Mouse (Mus musculus) midbrain, embryonic 16.5 days (tissue): ENCODE data around the gene Klc1. TPM values are rescaled to one million over a fixed set of nuclear protein-coding genes. Genes with fewer than 3 reads are reported as not detected.

ENCODE experiments used
- ATAC-seq: fragments of 200-750 bp; cut with Nextera tagmentation; 2 replicates; pipeline ENCODE4 v1.8.0; 2017; ENCODE audit warnings: moderate TSS enrichment
- H3K27ac ChIP-seq: fragments of 300-500 bp; sonication (generic); 2 replicates; pipeline ENCODE4 v1.5.1; 2014; ENCODE audit warnings: mild to moderate bottlenecking, low read length, mixed read lengths
- H3K27me3 ChIP-seq: fragments of 300-500 bp; sonication (generic); 2 replicates; pipeline ENCODE4 v1.6.1; 2014; ENCODE audit warnings: low read depth, low read length, mixed read lengths; ENCODE audit not compliant: control insufficient read depth, insufficient read depth
- H3K36me3 ChIP-seq: fragments of 300-500 bp; sonication (generic); 2 replicates; pipeline ENCODE4 v1.6.1; 2014; ENCODE audit warnings: mild to moderate bottlenecking, low read length, moderate library complexity, mixed read lengths; ENCODE audit not compliant: control insufficient read depth, insufficient read depth
- H3K4me1 ChIP-seq: fragments of 300-500 bp; sonication (generic); 2 replicates; pipeline ENCODE4 v1.6.1; 2014; ENCODE audit warnings: mild to moderate bottlenecking, low read length, mixed read lengths; ENCODE audit not compliant: control insufficient read depth, insufficient read depth
- H3K4me2 ChIP-seq: fragments of 300-500 bp; sonication (generic); 2 replicates; pipeline ENCODE4 v1.6.1; 2014; ENCODE audit warnings: mild to moderate bottlenecking, low read length, mixed read lengths
- H3K4me3 ChIP-seq: fragments of 300-500 bp; sonication (generic); 2 replicates; pipeline ENCODE4 v1.5.1; 2014; ENCODE audit warnings: low read depth, mild to moderate bottlenecking, low read length, moderate library complexity, mixed read lengths
- H3K9ac ChIP-seq: fragments of 300-500 bp; sonication (generic); 2 replicates; pipeline ENCODE4 v1.6.1; 2014; ENCODE audit warnings: low read depth, low read length, mixed read lengths
- H3K9me3 ChIP-seq: fragments of 300-500 bp; sonication (generic); replicated peaks from 2 replicates; pipeline ENCODE4 v1.6.1; 2014; ENCODE audit warnings: mild to moderate bottlenecking, low read length, mixed read lengths; ENCODE audit not compliant: control insufficient read depth, poor library complexity, severe bottlenecking
- WGBS: fragments of 180-500 bp; shearing (Covaris S2); extraction: QIAGEN DNeasy Blood & Tissue Kit; methylation state at CpG from one replicate; pipeline ENCODE4 v1.1.7; 2014; 5-methylcytosine and 5-hydroxymethylcytosine counted together
- polyA plus RNA-seq: library from polyadenylated mRNA; unstranded; fragments of >200 nt; fragmentation: Nextera tagmentation; extraction: Ambion mirVana; gene quantifications from 2 replicates; pipeline ENCODE4 v1.2.1, GENCODE M21; 2015

Klc1 gene
- polyA plus RNA-seq, 1 experiment from 2014 or later: 665 TPM

GRCm38 (mm10) chr12:111760306-111760908 lies 1.8 kb downstream of the Klc1 start:
- WGBS: 69% methylated on average over 7 of the region's 7 CpGs
- no peak for ATAC-seq
- no peaks in the 10 kb centered on the region for H3K27me3 ChIP-seq

DNA sequence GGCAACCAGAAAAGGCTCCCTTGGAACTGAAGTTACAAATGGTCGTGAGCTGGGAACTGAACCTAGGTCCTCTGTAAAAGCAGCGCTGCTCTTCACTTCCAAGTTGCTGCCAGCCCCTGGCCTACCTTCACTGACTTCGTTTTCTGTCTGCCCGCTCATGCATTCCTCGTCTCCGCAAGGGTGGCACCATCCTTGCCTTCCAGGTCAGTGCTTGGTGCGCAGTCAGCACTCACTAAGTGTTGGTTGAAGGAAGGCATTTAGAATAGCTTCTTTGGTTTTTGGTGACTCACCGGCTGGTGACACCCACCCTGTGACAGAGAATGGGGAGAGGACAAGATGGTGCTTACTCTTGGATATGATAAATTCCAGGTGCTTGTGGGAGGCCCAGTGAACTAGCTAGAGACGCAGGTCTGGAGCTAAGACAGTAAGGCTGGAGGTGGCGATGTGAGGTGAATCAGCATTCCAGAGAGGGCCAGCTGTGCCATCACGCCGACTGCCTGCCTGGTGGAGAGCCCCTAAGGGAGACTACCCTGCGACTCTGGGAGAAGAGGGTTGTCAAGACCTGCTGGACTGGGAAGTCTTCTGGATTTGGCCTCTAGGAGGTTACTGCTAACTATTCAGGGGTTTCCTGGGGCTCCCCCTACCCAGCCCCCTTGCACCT lies 4.1 kb downstream of the Klc1 start:
- H3K4me2 ChIP-seq: no peak overlapping the region
- 93% methylated on average over 13 of the region's 13 CpGs for WGBS
- no peak overlapping the region for H3K27ac ChIP-seq
- no peak overlapping the region for H3K9ac ChIP-seq
- H3K36me3 ChIP-seq: 0 out of 2 replicates have a peak, but pooled peaks cover 3% of the 10 kb centered on the region
- no peaks in the 10 kb centered on the region for H3K27me3 ChIP-seq
- ATAC-seq: no peak
- peaks cover 46% of the 10 kb centered on the region for H3K4me1 ChIP-seq
- no peak overlapping the region for H3K4me3 ChIP-seq
- no peaks in the 10 kb centered on the region for H3K9me3 ChIP-seq

More at GRCm38 (mm10) chr12:111760306-111760908, 1.8 kb downstream of the Klc1 start:
- Histone ChIP-seq H3K9me3 (no peaks in the 10 kb centered on the region), H3K9ac (peak overlapping the region; percentile 35; the same call in 1 of the 2 replicates), H3K27ac (peak overlapping the region; percentile 32; the same call in 1 of the 2 replicates), H3K36me3 (0 out of 2 replicates have a peak, but pooled peaks cover 3% of the 10 kb centered on the region), H3K4me3 (peak overlapping the region; percentile 99), H3K4me2 (peak overlapping the region; percentile 97), H3K4me1 (peaks cover 31% of the 10 kb centered on the region)

- H3K27ac ChIP-seq: no peak overlapping the region
- ATAC-seq: no peak
- H3K4me1 ChIP-seq: peaks cover 35% of the 10 kb centered on the region
- no peaks in the 10 kb centered on the region for H3K27me3 ChIP-seq
- no peak overlapping the region for H3K4me3 ChIP-seq
- H3K36me3 ChIP-seq: 0 out of 2 replicates have a peak, but pooled peaks cover 3% of the 10 kb centered on the region
- no peaks in the 10 kb centered on the region for H3K9me3 ChIP-seq
- 18% methylated on average over 16 of the region's 16 CpGs for WGBS
- H3K4me2 ChIP-seq: peak overlapping the region; percentile 14; the same call in 1 of the 2 replicates
- no peak overlapping the region for H3K9ac ChIP-seq
Measured at GRCm38 (mm10) chr12:111766313-111767236, 7.9 kb downstream of the Klc1 start.

- Histone ChIP-seq H3K36me3 (peaks cover 6% of the 10 kb centered on the region), H3K9ac (no peak overlapping the region), H3K27me3 (no peaks in the 10 kb centered on the region), H3K27ac (no peak overlapping the region), H3K9me3 (no peaks in the 10 kb centered on the region), H3K4me2 (no peak overlapping the region), H3K4me1 (peaks cover 28% of the 10 kb centered on the region), H3K4me3 (no peak overlapping the region)
- 94% methylated on average over 10 of the region's 10 CpGs for WGBS
- no peak for ATAC-seq
Measured at GRCm38 (mm10) chr12:111768322-111768928, 9.8 kb downstream of the Klc1 start.

DNA sequence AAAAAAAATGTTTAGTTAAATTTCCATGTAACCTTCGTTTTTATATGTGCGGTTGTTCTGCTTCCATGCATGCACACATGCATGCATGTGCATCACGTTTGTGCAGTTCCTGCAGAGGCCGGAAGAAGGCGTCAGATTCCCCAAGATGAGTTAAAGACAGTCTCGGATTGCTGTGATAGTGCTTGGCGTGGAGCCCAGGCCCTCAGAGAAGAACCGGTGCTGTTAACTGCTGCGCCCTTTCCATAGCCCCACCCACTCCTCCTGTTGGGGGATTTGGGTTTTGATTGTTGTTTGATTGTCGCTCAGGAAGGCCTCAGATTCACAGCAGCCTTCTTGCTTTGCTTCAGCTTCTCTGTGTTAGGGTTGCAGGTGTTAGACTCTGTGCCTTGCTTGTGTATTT lies 10.7 kb downstream of the Klc1 start:
- 0 out of 2 replicates have a peak overlapping the region, but pooled peaks have one; percentile 6 for H3K9ac ChIP-seq
- no peak overlapping the region for H3K4me3 ChIP-seq
- H3K9me3 ChIP-seq: no peaks in the 10 kb centered on the region
- no peaks in the 10 kb centered on the region for H3K27me3 ChIP-seq
- H3K4me1 ChIP-seq: peaks cover 28% of the 10 kb centered on the region
- no peak overlapping the region for H3K4me2 ChIP-seq
- WGBS: 32% methylated on average over 10 of the region's 10 CpGs
- ATAC-seq: peak; percentile 43; the same call in 1 of the 2 replicates
- 0 out of 2 replicates have a peak overlapping the region, but pooled peaks have one; percentile 34 for H3K27ac ChIP-seq
- peaks cover 15% of the 10 kb centered on the region for H3K36me3 ChIP-seq

DNA sequence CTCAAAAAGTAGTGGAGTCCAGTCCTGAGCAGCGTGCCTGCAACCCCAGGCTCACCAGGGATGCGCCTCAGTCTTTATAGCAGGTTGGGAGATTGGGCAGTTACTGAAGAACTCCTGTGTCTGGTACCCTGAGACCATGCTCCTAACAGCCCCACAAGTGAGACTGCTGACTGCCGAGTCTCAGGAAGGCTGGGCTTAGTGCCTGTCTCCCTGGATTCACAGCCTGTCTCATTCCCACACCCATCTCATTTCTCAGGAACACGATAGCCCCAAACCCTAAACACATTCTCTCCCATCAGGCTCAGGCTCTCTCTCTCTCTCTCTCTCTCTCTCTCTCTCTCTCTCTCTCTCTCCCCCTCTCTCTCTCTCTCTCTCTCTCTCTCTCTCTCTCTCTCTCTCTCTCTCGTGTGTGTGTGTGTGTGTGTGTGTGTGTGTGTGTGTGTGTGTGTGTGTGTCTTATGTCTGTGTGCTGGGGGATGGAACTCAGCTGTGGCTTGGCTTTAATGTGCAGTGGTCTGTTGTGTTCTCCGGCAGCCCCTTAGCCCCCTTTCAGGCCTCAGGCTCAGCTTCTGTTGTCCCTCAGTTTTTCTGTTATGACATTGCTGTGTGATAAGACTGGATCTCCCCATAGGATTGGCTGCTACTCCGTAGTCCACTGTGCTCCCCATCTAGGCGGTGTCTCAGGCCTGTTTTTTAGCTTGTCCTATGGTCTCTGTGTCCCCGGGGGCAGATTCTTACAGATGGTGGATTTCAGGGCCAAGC lies 11.3 kb downstream of the Klc1 start:
- H3K9me3 ChIP-seq: no peaks in the 10 kb centered on the region
- ATAC-seq: no peak
- peaks cover 21% of the 10 kb centered on the region for H3K36me3 ChIP-seq
- 50% methylated on average over 9 of the region's 9 CpGs for WGBS
- H3K4me1 ChIP-seq: peaks cover 28% of the 10 kb centered on the region
- H3K4me2 ChIP-seq: no peak overlapping the region
- H3K4me3 ChIP-seq: no peak overlapping the region
- H3K27me3 ChIP-seq: no peaks in the 10 kb centered on the region
- peak overlapping the region; percentile 33; the same call in 1 of the 2 replicates for H3K27ac ChIP-seq
- no peak overlapping the region for H3K9ac ChIP-seq

DNA sequence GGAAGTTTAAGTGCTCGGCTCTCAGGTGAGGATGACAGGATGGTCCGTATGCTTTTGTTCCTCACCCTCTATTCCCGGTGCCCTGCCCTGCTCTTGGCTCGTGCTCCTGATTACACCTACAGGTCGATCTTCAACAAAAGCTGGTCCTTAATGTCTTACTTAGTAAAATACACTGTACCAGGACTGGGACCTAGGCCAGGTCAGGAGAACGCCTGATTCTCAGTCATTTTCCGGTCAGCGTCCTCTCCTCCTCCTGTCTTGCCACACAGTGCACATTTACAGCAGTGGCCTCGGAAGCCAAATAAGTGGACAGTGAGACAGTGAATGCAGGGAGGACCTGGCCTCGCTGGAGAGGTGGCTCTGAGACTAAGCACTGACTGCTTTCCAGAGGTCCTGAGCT lies 12.0 kb downstream of the Klc1 start:
- Histone ChIP-seq H3K36me3 (peaks cover 22% of the 10 kb centered on the region), H3K27me3 (no peaks in the 10 kb centered on the region), H3K9ac (no peak overlapping the region), H3K4me3 (no peak overlapping the region), H3K27ac (no peak overlapping the region; the same call in 1 of the 2 replicates), H3K4me2 (no peak overlapping the region), H3K9me3 (no peaks in the 10 kb centered on the region), H3K4me1 (peaks cover 25% of the 10 kb centered on the region)
- no peak for ATAC-seq
- 87% methylated on average over 10 of the region's 10 CpGs for WGBS

DNA sequence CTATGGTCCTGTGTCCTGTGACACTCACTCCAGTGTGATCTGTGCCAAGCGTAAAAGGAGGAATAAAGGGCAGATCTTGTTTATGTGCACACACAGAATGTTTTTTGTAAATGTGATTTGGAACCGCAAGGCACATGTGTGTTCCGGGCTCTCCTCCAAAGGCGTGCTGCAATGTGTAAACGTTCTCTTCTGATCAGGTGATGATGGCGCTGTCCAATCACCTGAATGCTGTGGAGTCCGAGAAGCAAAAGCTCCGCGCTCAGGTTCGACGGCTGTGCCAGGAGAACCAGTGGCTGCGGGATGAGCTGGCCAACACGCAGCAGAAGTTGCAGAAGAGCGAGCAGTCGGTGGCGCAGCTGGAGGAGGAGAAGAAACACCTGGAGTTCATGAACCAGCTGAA lies 15.5 kb downstream of the Klc1 start:
- Histone ChIP-seq H3K36me3 (peaks cover 52% of the 10 kb centered on the region), H3K4me3 (no peak overlapping the region), H3K4me1 (peaks cover 9% of the 10 kb centered on the region), H3K27ac (no peak overlapping the region), H3K9me3 (no peaks in the 10 kb centered on the region), H3K4me2 (no peak overlapping the region), H3K9ac (no peak overlapping the region), H3K27me3 (no peaks in the 10 kb centered on the region)
- WGBS: 92% methylated on average over 16 of the region's 16 CpGs
- ATAC-seq: no peak
